Mouse (Mus musculus) liver, embryonic 14.5 days (tissue): ENCODE data around the gene Sh3pxd2a.

Experiments
- CTCF ChIP-seq: IDR thresholded peaks from 2 replicates; pipeline ENCODE4 v1.5.1; 2016; ENCODE audit warnings: antibody characterized with exemption, low read depth, control low read depth
- EP300 ChIP-seq: IDR thresholded peaks from 2 replicates; pipeline ENCODE4 v1.6.1; 2016; ENCODE audit warnings: antibody characterized with exemption, low read depth

DNA sequence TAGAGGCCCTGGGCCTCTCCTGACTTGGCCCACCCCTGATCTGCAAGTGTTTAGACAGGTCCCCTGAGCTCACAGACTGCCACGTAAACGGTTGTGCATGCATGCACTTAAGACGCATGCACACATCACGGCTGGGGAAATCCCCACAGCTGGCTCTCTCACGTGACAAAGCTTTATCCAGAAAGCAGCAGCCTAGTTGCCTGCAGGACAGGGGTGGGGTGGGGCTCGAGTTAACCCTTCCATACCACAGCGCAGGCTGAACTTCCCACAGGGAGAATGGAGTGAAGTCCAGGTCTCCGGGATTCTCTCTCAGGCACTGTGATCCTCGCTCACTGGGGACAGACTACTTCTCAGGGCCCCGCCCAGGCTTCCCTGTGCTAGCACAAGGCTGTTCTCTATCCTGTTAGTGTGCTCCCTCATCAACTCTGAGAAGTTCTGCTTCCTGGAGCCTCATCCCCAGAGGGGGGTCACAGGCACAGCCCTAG lies 133.4 kb downstream of the Sh3pxd2a start:
- TF ChIP-seq CTCF (no peak), EP300 (no peak)
